Mouse (Mus musculus) fibroblast of lung, adult 2 months (primary cell): Measurements from ENCODE around the gene Ap1s1.

ENCODE experiments used
- DNase-seq: peaks from one replicate; pipeline ENCODE4 v3.0.0-alpha.2; 2011; ENCODE audit warnings: low read depth

Ap1s1 gene

DNA sequence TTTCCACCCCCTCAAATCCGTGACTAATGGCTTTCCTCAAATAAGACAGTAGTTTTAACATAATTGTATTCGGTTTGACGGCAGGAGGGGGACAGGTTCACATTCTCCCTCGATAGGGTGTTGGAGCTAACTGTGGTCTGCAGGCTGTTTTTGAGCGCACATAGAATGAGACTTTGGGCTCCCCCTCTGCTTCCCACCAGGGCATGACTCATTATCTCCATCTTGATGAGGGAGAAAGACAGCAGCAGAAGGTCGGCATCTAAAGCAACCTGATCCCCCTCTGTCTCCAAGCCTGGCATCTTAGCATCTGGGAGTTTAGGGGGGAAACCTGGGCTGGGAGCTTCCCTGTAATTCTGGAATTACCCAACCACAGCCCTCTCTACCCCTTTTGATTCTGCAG, 19.5 kb upstream of the Ap1s1 start:
- DNase-seq: no peak

DNA sequence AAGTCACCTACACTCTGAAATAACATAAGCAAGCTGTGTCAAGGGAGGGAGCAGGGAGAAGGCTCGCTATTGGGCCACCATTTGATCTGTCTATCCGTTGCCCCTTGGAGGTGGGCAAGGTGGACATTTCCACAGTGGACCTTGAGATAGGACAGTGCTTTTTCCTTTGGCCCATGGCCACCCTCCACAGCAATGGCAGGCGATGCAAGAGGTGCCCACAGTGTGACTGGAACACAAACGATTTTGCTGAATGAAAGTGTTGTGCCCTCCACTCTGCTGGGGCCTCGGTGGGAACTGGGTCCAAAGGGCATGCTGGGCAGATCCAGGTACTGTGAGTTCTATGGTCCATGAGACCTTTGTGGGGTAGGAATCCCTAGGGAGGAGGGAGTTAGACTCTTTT, 16.7 kb upstream of the Ap1s1 start:
- no peak for DNase-seq

- DNase-seq: no peak
These were observed 16.0 kb upstream of the Ap1s1 start for GRCm38 (mm10) chr5:137061809-137062481.

DNA sequence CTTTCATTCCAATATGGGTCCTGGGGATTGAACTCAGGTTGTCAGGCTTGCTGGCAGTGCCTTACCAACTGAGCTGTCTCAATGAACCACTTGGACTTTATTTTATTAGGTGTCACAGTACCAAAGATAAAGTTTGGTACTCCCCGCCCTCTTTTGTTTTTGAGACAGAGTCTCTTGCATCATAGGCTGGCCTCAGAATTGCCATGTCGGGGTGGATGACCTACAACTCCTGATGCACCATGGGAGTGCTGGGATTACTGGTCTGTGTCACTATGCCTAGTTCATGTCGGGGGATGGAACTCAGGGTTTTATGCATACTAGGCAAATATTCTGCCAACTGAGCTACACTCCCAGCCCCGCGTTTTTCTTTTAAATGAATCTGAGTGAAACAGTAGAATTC, 8.9 kb upstream of the Ap1s1 start:
- no peak for DNase-seq

GRCm38 (mm10) chr5:137054299-137054698, 8.4 kb upstream of the Ap1s1 start:
- DNase-seq: no peak

DNA sequence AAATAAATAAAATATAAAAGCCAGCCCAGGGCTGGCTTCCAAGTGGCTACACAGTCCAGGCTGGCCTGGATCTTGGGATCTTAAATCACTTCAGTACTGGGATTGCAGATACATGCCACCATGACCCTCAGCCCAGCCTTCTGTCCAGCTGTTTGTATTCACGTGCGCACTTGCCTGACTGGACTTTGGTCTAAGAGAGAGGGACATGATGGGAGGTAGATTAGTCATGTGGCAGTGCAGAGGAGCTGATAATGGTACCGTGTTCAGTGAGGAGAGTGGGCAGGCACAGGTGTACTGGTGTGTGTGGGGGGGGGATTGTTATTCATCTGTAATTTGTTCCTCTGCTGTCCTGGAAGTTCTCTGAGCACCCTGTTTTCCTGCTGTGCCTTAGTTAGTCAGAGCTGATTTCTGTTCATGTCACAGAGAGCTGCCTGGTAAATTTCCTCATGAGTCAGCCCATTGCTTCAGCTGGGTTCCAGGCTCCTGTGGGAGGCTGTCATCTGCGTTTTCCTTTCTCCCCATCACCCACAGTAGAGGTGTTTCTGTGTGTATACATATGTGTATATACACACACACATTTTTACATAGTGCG, 6.1 kb upstream of the Ap1s1 start:
- no peak for DNase-seq

- DNase-seq: no peak
These were observed 5.2 kb upstream of the Ap1s1 start for GRCm38 (mm10) chr5:137051125-137051524.

- no peak for DNase-seq
These were observed 1.1 kb upstream of the Ap1s1 start for GRCm38 (mm10) chr5:137046991-137047390.

DNA sequence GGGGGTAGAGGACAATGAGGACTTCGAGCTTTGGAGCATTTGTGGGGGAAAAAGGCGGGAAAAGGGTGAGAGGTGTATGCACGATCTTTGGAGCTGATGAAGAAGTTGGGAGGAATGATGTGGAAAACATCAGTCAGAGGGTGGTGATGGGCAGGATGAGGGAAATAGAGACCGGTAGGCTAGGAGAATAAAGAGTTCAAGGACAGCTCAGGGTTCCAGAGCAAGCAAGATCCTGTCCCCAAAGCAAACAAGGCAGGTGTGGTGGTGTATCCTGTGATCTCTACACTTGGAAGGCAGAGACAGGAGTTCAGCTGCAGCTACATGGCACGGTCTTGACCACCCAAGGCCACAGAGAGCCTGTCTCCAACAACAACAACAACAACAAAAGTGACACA, 386 bp upstream of the Ap1s1 start:
- no peak for DNase-seq

DNA sequence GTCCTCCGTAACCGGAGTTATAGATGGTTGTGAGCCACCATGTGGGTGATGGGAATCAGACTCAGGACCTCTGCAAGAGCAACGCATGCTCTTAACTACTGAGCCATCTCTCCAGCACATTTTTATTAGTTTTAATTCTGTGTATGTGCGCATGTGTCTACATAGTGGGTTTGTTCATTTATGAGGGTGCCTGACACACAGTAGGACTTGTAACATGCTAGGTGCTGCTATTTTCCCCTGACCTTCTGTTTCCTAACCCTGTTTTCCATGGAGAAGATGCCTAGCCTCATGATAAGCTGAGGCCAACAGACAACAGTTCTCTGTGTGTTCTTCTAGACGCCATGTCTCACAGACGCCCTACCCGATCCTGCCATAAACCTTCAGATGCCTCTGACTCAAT, 1.9 kb downstream of the Ap1s1 start:
- no peak for DNase-seq

DNA sequence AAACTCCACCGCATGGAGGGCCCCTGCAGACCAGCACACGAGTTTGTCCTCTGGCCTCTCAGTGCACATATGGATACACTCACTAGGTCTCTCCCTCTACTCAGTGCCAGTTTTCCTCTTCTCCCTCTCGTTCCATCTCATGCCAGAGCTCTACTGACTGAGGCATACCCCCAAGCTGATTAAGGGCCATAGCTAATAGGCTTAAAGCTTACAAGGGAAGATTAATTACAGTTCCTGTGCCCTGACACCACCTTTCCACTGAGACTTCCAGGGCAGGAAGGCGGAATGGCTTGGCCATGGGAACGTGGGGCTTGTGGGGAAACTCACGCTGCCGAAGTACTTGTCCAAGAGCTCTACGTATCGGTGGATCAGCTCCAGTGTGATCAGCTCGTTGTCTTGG, 4.5 kb downstream of the Ap1s1 start:
- DNase-seq: no peak

DNA sequence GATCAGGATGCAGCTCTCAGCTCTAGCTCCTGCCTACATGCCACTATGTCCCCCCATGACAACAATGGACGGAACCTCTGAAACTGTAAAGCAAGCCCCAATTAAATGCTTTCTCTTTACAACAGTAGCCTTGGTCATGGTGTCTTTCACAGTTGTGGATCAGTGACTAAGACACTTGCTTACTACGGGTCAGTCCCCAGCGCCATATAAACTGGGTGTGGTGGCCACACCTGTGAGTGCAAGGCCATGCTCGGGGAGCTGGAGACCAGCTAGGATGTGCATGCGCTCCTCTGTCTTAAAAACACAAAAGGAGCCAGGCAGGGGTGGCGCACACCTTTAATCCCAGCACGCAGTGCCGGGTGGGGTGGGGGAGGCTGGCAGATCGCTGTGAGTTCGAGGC, 6.5 kb downstream of the Ap1s1 start:
- no peak for DNase-seq

- DNase-seq: no peak
These were observed 9.7 kb downstream of the Ap1s1 start for GRCm38 (mm10) chr5:137036211-137036610.

DNA sequence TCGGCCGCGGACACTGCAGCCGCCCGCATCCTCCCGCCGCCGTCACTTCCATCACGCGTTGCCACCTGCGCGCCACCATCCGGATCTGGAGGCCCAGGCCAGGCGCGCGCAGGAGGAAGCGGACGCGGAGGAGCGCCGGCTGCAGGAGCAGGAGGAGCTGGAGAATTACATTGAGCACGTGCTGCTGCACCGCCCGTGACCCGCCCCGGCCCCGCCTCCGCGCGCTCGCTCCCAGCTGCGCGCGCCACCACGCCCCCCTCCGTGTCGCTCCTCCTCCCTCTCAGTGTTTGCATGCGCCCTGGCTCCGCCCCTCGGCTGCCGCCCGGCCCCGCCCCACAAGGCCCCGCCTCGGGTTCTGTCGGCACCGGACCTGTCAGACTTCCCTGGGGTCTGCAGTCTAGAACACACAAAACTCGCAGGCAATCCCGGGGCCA, 13.3 kb downstream of the Ap1s1 start:
- peak; percentile 73 for DNase-seq

DNA sequence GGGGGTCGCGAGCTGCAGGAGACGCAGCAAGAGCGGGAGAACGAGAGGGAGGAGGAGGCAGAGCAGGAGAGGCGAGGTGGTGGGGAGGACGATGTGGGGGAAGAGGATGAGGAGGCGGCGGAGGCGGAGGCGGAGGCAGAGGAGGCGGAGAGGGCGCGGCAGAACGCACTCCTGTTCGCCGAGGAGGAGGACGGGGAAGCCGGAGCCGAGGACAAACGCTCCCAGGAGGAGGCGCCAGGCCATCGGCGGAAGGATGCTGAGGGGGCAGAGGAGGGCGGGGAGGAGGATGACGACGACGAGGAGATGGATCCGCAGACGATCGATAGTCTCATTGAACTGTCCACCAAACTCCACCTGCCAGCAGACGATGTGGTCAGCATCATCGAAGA, 13.9 kb downstream of the Ap1s1 start:
- no peak for DNase-seq

DNA sequence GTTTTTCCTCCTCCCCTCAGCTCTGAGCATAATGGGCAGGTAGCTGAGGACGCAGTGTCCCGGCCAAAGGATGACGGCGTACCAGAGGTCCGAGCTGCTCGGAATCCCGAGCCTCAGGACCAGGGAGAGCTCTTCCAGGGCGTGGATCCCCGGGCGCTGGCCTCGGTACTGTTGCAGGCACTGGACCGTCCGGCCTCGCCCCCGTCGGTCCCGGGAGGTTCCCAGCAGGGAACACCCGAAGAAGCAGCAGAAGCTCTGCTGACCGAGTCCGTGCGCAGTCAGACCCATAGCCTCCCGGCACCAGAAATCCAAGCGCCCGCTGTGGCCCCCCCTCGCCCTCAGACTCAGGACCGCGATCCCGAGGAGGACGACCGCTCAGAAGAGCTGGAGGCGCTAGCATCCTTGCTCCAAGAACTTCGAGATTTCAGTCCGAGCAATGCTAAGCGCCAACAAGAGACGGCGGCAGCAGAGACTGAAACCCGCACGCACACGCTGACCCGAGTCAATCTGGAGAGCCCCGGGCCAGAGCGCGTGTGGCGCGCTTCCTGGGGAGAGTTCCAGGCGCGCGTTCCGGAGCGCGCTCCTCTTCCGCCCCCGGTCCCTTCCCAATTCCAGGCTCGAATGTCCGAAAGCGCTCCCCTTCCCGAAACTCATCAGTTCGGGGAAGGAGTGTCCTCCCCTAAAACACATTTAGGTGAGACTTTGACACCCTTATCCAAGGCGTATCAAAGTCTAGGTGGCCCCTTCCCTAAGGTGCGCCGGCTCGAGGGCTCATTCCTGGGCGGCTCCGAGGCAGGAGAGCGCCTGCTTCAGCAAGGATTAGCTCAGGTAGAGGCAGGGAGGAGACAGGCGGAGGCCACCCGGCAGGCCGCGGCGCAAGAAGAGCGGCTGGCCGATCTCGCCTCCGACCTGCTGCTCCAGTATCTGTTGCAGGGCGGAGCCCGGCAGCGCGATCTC, 14.6 kb downstream of the Ap1s1 start:
- DNase-seq: no peak

GRCm38 (mm10) chr5:137030416-137030810, 15.5 kb downstream of the Ap1s1 start:
- DNase-seq: no peak

GRCm38 (mm10) chr5:137029643-137030415, 16.1 kb downstream of the Ap1s1 start:
- DNase-seq: peak; percentile 66

GRCm38 (mm10) chr5:137029273-137029585, 16.7 kb downstream of the Ap1s1 start:
- no peak for DNase-seq

DNA sequence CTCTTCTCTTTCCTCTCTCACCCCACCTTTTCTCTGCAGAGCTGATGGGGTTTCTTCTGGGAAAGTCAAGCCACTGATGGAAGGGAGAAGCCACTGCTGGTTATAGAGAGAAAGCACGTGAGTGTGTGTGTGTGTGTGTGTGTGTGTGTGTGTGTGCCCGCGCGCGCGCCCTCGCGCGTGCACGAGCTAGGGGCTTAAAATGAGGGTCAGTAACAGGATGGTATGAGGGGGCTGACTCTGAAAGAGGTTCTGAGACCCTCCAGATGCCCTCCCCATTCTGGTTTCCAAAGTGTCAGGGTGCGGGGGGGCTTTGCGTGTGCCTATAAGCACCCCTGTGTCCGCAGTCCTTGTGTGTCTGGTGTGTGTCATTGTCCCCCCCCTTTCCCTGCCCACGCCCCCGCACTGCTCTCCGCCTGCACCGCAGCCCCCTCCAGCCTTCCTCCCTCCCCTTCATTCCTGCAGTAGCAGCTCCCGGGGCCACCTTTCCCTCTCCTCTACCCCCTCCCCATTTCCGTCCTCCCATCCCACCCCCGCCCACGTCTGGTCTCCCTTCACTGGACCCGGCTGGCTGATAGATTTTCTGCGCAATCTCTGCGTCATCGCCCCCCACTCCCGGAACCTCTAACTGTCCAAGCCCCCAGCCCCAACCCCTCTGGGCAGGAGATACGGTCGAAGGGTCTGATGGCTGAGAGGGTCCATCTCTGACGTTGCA, 17.2 kb downstream of the Ap1s1 start:
- DNase-seq: no peak

DNA sequence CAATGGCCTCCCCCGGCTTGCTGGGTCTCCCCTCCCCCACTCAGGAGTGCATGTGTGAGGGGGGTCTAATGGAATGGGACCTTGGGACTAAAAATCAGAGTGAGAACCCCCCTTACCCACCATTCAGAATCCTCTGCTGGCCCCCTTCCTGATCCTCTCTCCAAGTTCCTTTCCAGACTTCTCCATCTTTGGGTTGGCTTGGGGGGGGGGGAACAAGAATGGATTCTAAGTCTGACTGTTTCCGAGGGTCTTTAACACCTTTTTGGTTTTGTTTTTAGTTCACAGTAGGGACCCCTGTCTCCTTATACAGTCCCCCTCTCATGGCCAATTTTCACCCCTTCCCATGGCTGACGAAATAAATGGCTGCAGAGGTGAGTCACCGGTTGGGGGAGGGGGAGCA, 19.8 kb downstream of the Ap1s1 start, which contains the start of gene Vgf:
Gene Vgf, plus strand, starts transcription at position 301 of the 400 bp plus-strand sequence.
- no peak for DNase-seq

DNA sequence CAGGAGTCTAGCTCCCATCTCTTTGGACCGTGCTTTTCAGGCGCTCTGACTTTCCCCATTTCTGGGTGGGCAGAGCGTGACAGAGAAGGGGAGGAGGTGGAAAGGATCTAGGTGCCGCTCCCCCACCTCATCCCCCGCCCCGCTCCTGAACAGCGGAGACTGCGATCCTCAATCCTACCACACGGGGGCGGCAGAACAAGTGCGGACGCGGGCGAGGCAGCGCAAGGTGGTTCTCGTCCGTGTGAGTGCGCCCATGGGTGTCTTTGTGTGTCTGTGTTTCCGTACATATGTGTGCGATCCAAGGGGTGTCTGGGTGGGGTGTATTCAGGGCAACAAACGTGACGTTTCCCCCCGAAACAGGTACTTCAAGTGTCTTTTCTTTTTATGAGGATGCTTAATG, 20.8 kb downstream of the Ap1s1 start:
- DNase-seq: no peak
